Mouse (Mus musculus) embryonic fibroblast, embryonic 13.5 days (primary cell): Measurements from ENCODE around the gene 4930415O20Rik. TPM values are rescaled to one million over a fixed set of nuclear protein-coding genes. Genes with fewer than 3 reads are reported as not detected.

Experiments used
- H3K27ac ChIP-seq: 2 replicates; pipeline ENCODE4 v1.5.1; 2012; ENCODE audit warnings: low read length, control low read depth, inconsistent platforms; ENCODE audit not compliant: insufficient read depth
- H3K4me1 ChIP-seq: 2 replicates; pipeline ENCODE4 v1.6.1; 2011; ENCODE audit warnings: low read length; ENCODE audit not compliant: control insufficient read depth, insufficient read depth
- H3K4me3 ChIP-seq: 2 replicates; pipeline ENCODE4 v1.5.1; 2011; ENCODE audit warnings: mild to moderate bottlenecking, control low read depth, low read length; ENCODE audit not compliant: insufficient read depth
- CTCF ChIP-seq: IDR thresholded peaks from 2 replicates; pipeline ENCODE4 v1.5.1; 2011; ENCODE audit warnings: mild to moderate bottlenecking, control low read depth, low read length, moderate library complexity, borderline replicate concordance; ENCODE audit not compliant: insufficient read depth
- POLR2A ChIP-seq: IDR thresholded peaks from 2 replicates; pipeline ENCODE4 v1.6.1; 2011; ENCODE audit warnings: low read depth, mild to moderate bottlenecking, control low read depth, low read length, moderate library complexity
- polyA plus RNA-seq: library from polyadenylated mRNA; stranded (reverse); fragments of >200 nt; gene quantifications from 2 replicates; pipeline ENCODE4 v1.2.4, GENCODE M21; 2011; ENCODE audit warnings: low read depth; ENCODE audit not compliant: missing spikeins, insufficient read length

Gene 4930415O20Rik
- polyA plus RNA-seq, result not detected in 2 replicates

DNA sequence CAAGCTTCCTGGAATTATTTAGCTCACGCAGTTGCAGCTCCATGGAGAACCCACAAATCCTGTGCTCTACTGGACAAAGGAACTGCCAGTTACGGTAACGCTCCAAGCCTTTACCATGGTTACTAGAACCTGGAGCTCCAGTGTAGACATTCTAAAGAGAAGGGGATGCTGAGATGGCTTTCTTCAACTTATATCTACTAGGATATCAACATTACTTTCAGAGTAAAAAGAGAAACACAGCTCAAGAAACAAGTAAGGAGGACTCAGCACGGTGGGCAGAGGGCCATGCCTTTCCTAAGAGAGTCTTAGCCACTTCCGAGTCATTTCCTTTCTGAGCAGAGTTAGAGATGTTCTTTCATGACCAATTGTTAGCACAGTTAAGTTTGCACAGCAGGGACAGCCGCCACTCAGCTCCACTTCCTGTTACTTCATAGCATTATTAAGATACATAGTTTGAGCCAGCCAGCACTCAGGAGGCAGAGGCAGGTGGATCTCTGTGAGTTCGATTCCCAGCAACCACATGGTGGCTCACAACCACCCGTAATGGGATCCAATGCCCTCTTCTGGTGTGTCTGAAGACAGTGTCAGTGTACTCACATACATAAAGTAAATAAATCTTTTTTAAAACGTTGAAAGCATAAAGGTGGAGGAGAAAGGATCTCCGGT is at the start of gene 4930415O20Rik, which contains the start of gene Ccnt1:
TSS of gene 4930415O20Rik (plus strand) at position 132 of the 666 bp plus-strand sequence.
TSS of gene Ccnt1 (minus strand) at position 51 of the 666 bp plus-strand sequence.
- TF ChIP-seq POLR2A (no peak), CTCF (no peak)
- H3K4me3 ChIP-seq, result no peak within 1 kb of the TSS
- peak within 1 kb of the TSS; percentile 28; the same call in 1 of the 2 replicates for H3K27ac ChIP-seq
- H3K4me1 ChIP-seq, result no peaks in the 10 kb centered on the region; the same call in 1 of the 2 replicates

DNA sequence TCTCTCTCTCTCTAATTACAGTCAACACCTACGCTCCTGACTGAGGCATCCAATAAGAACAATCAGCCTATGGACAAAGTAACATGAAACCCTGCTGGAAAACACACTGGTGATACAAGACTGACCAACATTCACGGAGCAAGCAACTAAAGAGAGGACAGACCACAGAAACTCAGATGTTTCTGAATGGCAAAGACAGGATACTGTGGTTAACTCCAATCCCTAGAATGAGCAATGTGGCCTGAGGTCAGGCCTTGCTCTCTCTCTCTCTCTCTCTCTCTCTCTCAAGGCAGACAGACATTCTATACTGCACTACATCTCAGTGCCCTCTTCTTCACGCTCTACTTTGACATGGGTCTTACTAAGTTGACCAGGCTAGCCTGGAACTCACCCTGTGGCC is 49.6 kb upstream of the 4930415O20Rik start:
- 0 out of 2 replicates have a peak, but pooled peaks cover under 1% of the 10 kb centered on the region for H3K4me1 ChIP-seq
- H3K4me3 ChIP-seq, result no peak overlapping the region
- H3K27ac ChIP-seq, result peak overlapping the region; percentile 25; the same call in 1 of the 2 replicates
- TF ChIP-seq CTCF, result no peak
- no peak for TF ChIP-seq POLR2A

DNA sequence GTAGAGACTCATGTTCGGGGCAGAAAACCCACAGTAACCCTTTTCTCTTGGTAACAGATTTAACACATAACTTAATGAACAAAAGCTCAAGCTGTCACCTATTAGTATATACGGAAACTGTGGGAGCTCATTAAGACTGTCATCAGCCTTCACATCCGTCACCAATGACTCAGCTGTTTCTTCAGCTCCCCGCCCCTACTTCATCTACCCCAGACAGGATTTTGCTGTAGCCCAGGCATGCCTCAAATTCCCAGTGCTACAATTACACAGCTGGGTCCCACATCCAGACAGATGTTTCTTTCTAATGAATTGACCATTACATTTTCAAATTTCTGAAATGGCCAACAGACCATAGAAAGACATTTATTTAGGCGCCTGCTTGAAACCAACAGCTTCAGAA is 44.7 kb upstream of the 4930415O20Rik start:
- peak overlapping the region; percentile 94 for H3K27ac ChIP-seq
- no peak overlapping the region for H3K4me3 ChIP-seq
- peaks cover 18% of the 10 kb centered on the region for H3K4me1 ChIP-seq
- TF ChIP-seq POLR2A, result no peak
- TF ChIP-seq CTCF, result no peak

DNA sequence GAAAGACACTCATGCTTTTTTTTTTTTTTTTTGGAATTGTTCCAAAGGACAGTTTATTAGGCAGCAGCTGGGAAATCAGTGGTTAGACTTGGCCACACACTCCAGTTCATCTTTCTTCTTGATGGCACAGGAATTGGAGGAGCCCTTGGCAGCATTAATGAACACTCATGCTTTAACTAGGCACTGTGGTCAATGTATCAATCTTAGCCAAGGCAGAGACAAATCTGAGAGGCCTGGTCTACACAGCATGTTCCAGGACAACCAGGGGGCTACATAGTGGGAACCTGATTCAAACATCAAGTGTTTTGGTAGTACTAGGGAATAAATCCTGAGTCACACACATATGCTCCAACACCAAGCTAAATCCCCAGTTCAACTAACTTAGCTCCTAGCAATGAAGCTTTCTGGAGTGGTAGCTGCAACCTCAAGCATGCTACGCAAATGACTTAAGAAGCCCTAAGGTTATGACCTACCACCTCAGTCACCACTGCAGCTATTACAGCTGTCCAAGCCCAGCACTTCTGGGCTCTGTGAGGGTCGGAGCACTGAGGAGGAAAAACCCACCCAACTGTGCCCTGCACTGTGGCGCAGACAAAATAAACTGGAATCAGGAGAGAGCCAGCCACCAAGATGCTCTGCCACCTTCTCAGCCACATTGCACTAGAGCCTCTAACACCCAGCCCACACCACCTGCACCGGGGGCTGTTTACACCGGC is 43.6 kb upstream of the 4930415O20Rik start:
- TF ChIP-seq CTCF (no peak), POLR2A (no peak)
- Histone ChIP-seq H3K4me1 (peaks cover 18% of the 10 kb centered on the region), H3K4me3 (no peak overlapping the region), H3K27ac (peak overlapping the region; percentile 93)

DNA sequence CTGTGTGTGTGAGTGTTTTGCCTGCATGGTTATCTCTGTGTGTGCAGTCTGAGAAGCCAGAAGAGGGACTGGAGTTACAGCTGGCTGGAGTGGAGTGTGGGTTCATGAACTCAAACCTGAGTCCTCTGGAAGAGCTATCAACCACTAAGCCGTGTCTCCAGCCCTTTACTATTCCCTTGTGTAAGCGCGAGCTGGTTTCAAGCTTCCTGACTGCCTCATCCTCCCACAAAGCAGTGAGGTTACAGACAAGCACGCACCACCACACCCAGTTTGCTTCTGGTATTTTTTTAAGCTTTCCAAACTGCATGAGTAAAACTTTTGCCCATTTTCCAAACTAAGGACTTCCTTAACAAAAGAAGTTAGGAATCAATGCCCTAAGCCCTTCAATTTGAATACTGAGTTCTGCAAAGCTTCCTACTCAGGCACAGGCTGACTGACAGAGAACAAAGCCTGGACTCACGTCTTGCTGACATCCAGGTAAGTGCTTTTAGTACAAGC is 42.7 kb upstream of the 4930415O20Rik start:
- H3K4me1 ChIP-seq, result peaks cover 18% of the 10 kb centered on the region
- no peak overlapping the region for H3K4me3 ChIP-seq
- peak overlapping the region; percentile 93 for H3K27ac ChIP-seq
- TF ChIP-seq POLR2A (no peak), CTCF (no peak)

DNA sequence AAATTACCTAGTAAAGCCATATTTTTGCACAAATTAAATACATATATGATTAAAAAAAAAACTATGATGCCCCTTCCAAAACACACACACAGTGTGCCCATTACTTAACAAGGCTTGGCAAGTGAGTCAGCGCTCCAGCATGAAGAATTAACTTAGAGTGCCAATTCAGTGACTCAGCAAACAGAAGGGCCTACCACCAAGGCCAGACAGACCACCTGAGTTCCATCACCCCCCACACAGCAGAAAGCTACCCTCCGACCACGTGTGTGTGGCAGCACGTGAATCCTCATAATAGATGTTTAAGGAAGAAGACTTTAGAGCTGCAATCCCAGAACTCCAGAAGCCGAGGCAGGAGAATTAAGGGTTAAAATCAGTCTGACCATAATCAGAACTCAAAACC is 38.5 kb upstream of the 4930415O20Rik start:
- TF ChIP-seq CTCF (no peak), POLR2A (peak; percentile 29)
- H3K4me1 ChIP-seq, result peaks cover 14% of the 10 kb centered on the region
- H3K27ac ChIP-seq, result peak overlapping the region; percentile 96
- H3K4me3 ChIP-seq, result peak overlapping the region; percentile 75

DNA sequence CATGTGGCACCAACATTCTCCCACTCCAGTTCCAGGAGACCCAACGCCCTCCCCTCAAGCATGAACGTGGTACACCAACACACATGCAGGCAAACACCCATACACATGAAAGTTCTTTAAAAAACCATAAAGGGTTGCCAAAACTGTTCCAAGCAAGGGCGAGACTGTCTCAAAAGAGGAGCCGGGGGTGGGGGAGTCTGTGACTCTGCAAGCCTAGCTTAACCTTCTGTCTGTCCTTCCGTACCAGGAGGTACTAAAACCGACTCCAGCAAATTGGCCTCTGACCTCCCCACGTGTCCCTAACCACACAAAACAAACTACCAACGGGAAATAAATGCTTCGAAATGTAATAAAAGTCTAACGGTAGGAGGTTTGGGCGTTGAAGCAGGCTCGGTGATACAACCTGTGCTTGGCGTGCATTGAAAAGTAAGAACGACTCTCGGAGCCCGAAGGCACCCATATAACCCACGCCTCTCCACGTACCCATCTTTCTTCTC is 37.7 kb upstream of the 4930415O20Rik start:
- peak overlapping the region; percentile 96 for H3K27ac ChIP-seq
- peak overlapping the region; percentile 75 for H3K4me3 ChIP-seq
- peaks cover 9% of the 10 kb centered on the region for H3K4me1 ChIP-seq
- TF ChIP-seq POLR2A (no peak), CTCF (no peak)

DNA sequence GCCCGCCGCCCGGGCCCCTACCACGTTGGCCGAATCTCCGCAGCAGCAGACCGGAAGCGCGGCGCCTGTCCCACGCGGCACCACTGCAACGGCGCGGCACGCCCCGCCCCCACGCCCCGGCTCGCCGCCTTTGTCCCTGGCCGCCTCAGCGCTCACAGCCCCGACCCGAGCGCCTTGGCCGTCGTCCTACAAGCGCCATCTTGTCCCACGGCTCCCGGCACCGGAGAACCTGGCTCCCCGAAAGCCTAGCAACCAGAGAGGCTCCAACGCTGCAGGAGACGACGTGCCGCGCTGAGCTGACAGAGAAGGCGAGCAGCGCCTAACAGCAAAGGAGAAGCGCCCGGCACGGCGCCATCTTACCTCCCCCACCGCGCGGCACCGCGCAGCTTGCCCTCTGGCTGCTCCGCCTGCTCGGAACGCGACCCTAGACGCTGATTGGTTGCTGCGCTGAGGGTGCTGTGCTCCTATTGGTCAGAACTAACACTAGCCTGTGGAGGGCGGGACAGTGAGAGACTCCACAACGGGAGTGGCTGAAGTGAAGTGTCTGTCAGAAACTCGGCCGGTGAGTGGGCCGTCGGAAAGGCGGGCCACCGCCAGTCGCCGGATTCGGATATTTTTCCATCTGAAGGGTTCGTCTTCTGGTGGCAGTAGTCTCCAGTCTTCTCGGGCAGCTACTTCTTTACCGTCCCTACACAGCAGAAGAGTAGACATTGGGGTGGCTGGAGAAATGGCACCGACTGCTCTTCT is 36.8 kb upstream of the 4930415O20Rik start, which contains the start of gene Kansl2:
TSS of gene Kansl2 (minus strand) at position 384 of the 747 bp plus-strand sequence.
- Histone ChIP-seq H3K4me3 (peak within 1 kb of the TSS; percentile 75), H3K27ac (peak within 1 kb of the TSS; percentile 96), H3K4me1 (0 out of 2 replicates have a peak, but pooled peaks cover 4% of the 10 kb centered on the region)
- TF ChIP-seq CTCF (no peak), POLR2A (peak; percentile 91)

DNA sequence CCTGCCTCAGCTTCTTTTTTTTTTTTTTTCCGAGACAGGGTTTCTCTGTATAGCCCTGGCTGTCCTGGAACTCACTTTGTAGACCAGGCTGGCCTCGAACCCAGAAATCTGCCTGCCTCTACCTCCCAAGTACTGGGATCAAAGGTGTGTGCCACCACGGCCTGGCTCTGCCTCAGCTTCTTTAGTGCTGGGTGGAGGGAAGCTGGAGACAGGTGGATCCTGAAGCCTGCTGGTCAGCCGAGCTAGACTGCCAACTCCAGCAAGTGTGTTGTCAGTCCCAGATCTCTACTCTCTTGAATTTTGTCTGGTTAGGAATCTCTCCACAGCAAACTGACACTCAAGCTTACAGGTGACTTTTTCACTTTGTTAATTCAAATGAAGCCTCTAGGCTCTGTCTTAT is 34.9 kb upstream of the 4930415O20Rik start:
- no peak for TF ChIP-seq CTCF
- TF ChIP-seq POLR2A, result no peak
- Histone ChIP-seq H3K27ac (no peak overlapping the region), H3K4me3 (no peak overlapping the region), H3K4me1 (peaks cover 4% of the 10 kb centered on the region; the same call in 1 of the 2 replicates)
